Mouse (Mus musculus): ENCODE measurements around the gene Mettl26. TPM values are rescaled to one million over a fixed set of nuclear protein-coding genes. Genes with fewer than 3 reads are reported as not detected.

Mettl26 gene
- polyA plus RNA-seq, 2 experiments: 52.0 to 62.9 TPM

GRCm38 (mm10) chr17:25881691-25882090, 6.8 kb downstream of the Mettl26 start:
- Histone ChIP-seq H3K4me2 (replicated peaks; ENCODE audit: low read depth, low read length, severe bottlenecking) (no peak overlapping the region), H3K4me3 (replicated peaks; ENCODE audit: low read length) (no peak overlapping the region), H3K4me1 (ENCODE audit: control insufficient read depth, insufficient read depth, low read length) (no peaks in the 10 kb centered on the region; the same call in 1 of the 2 replicates), H3K9me3 (ENCODE audit: control insufficient read depth, low read length) (no peaks in the 10 kb centered on the region), H3K36me3 (ENCODE audit: control insufficient read depth, insufficient read depth, low read length) (peaks cover 66% of the 10 kb centered on the region), H3K27ac (replicated peaks; ENCODE audit: low read depth, low read length) (no peak overlapping the region), H3K9ac (ENCODE audit: low read depth, low read length, severe bottlenecking) (no peak overlapping the region), H3K27me3 (ENCODE audit: control insufficient read depth, insufficient read depth, low read length) (no peaks in the 10 kb centered on the region)
- 33% methylated on average over 4 of the region's 4 CpGs for WGBS
- DNase-seq (ENCODE audit: low spot score): no peak
- TF ChIP-seq POLR2A (IDR thresholded peaks at IDR 0.05; ENCODE audit: borderline replicate concordance, extremely low read depth, insufficient read depth, insufficient read length): no peak
- ATAC-seq (ENCODE audit: low FRiP score, low read depth): no peak

GRCm38 (mm10) chr17:25882306-25882705, 7.4 kb downstream of the Mettl26 start:
- H3K4me3 ChIP-seq (replicated peaks; ENCODE audit: low read length): no peak overlapping the region
- peaks cover 72% of the 10 kb centered on the region for H3K36me3 ChIP-seq (ENCODE audit: control insufficient read depth, insufficient read depth, low read length)
- no peak overlapping the region for H3K27ac ChIP-seq (replicated peaks; ENCODE audit: low read depth, low read length)
- H3K27me3 ChIP-seq (ENCODE audit: control insufficient read depth, insufficient read depth, low read length): no peaks in the 10 kb centered on the region
- 44% methylated on average over 5 of the region's 5 CpGs for WGBS
- TF ChIP-seq POLR2A (IDR thresholded peaks at IDR 0.05; ENCODE audit: borderline replicate concordance, extremely low read depth, insufficient read depth, insufficient read length): no peak
- no peak overlapping the region for H3K9ac ChIP-seq (ENCODE audit: low read depth, low read length, severe bottlenecking)
- H3K4me1 ChIP-seq (ENCODE audit: control insufficient read depth, insufficient read depth, low read length): no peaks in the 10 kb centered on the region
- no peak for ATAC-seq (ENCODE audit: low FRiP score, low read depth)
- H3K9me3 ChIP-seq (ENCODE audit: control insufficient read depth, low read length): no peaks in the 10 kb centered on the region
- H3K4me2 ChIP-seq (replicated peaks; ENCODE audit: low read depth, low read length, severe bottlenecking): no peak overlapping the region
- no peak for DNase-seq (ENCODE audit: low spot score)

DNA sequence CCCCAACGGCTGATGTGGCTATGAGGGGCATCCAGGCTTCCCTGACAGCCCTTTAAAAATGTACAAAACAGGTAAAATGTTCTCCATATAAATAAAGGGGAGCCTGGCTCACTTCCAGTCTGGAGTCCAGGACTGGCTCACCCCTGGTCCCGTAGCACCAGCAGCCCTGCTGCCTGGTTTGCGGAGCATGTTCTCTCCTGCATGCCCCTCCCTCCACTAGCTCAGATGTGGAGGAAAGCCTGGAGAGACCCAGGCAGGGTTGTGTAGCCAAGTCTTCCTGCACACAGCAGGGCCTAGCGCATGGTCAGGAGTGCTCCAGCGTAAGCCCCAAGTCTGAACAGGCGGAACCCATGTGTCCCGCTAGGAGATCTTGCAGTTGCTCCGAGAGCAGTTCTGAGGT, 8.4 kb downstream of the Mettl26 start:
- H3K27ac ChIP-seq (replicated peaks; ENCODE audit: low read depth, low read length): no peak overlapping the region
- peaks cover 66% of the 10 kb centered on the region for H3K36me3 ChIP-seq (ENCODE audit: control insufficient read depth, insufficient read depth, low read length)
- DNase-seq (ENCODE audit: low spot score): no peak
- no peak overlapping the region for H3K9ac ChIP-seq (ENCODE audit: low read depth, low read length, severe bottlenecking)
- no peak overlapping the region for H3K4me2 ChIP-seq (replicated peaks; ENCODE audit: low read depth, low read length, severe bottlenecking)
- no peaks in the 10 kb centered on the region for H3K27me3 ChIP-seq (ENCODE audit: control insufficient read depth, insufficient read depth, low read length)
- H3K9me3 ChIP-seq (ENCODE audit: control insufficient read depth, low read length): no peaks in the 10 kb centered on the region
- H3K4me1 ChIP-seq (ENCODE audit: control insufficient read depth, insufficient read depth, low read length): no peaks in the 10 kb centered on the region
- H3K4me3 ChIP-seq (replicated peaks; ENCODE audit: low read length): no peak overlapping the region
- 82% methylated on average over 8 of the region's 8 CpGs for WGBS
- ATAC-seq (ENCODE audit: low FRiP score, low read depth): no peak
- TF ChIP-seq POLR2A (IDR thresholded peaks at IDR 0.05; ENCODE audit: borderline replicate concordance, extremely low read depth, insufficient read depth, insufficient read length): no peak

GRCm38 (mm10) chr17:25883824-25884223, 8.9 kb downstream of the Mettl26 start:
- H3K27ac ChIP-seq (replicated peaks; ENCODE audit: low read depth, low read length): no peak overlapping the region
- no peak overlapping the region for H3K9ac ChIP-seq (ENCODE audit: low read depth, low read length, severe bottlenecking)
- H3K36me3 ChIP-seq (ENCODE audit: control insufficient read depth, insufficient read depth, low read length): peaks cover 66% of the 10 kb centered on the region
- no peaks in the 10 kb centered on the region for H3K9me3 ChIP-seq (ENCODE audit: control insufficient read depth, low read length)
- H3K4me2 ChIP-seq (replicated peaks; ENCODE audit: low read depth, low read length, severe bottlenecking): no peak overlapping the region
- no peaks in the 10 kb centered on the region for H3K27me3 ChIP-seq (ENCODE audit: control insufficient read depth, insufficient read depth, low read length)
- WGBS: 96% methylated on average over 3 of the region's 3 CpGs
- H3K4me1 ChIP-seq (ENCODE audit: control insufficient read depth, insufficient read depth, low read length): no peaks in the 10 kb centered on the region
- DNase-seq (ENCODE audit: low spot score): no peak
- TF ChIP-seq POLR2A (IDR thresholded peaks at IDR 0.05; ENCODE audit: borderline replicate concordance, extremely low read depth, insufficient read depth, insufficient read length): no peak
- H3K4me3 ChIP-seq (replicated peaks; ENCODE audit: low read length): no peak overlapping the region
- no peak for ATAC-seq (ENCODE audit: low FRiP score, low read depth)

DNA sequence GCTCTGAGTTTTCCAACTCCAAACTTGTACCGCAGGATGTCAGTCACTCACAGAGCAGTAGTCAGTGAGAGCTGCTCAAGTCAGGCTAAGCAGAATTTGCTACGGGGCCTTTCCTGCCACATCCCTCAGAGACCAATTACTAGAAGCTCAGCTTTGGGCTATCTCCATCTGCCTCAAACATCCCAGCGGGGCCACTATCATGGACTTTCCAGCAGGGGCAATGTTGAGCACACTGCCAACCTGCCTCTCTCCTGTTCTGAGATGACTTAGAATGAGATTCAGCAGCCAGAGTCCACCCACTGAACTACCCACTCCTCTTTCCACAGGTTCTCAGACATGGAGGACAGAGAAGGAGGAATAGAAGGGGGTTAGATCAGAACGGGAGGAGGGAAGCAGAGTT, 10.8 kb downstream of the Mettl26 start:
- no peak for TF ChIP-seq POLR2A (IDR thresholded peaks at IDR 0.05; ENCODE audit: borderline replicate concordance, extremely low read depth, insufficient read depth, insufficient read length)
- Histone ChIP-seq H3K27ac (replicated peaks; ENCODE audit: low read depth, low read length) (no peak overlapping the region), H3K4me1 (ENCODE audit: control insufficient read depth, insufficient read depth, low read length) (no peaks in the 10 kb centered on the region), H3K9me3 (ENCODE audit: control insufficient read depth, low read length) (no peaks in the 10 kb centered on the region), H3K36me3 (ENCODE audit: control insufficient read depth, insufficient read depth, low read length) (peaks cover 71% of the 10 kb centered on the region), H3K4me3 (replicated peaks; ENCODE audit: low read length) (no peak overlapping the region), H3K27me3 (ENCODE audit: control insufficient read depth, insufficient read depth, low read length) (no peaks in the 10 kb centered on the region), H3K9ac (ENCODE audit: low read depth, low read length, severe bottlenecking) (no peak overlapping the region), H3K4me2 (replicated peaks; ENCODE audit: low read depth, low read length, severe bottlenecking) (no peak overlapping the region)
- 67% methylated on average over 4 of the region's 4 CpGs for WGBS
- DNase-seq (ENCODE audit: low spot score) (no peak), ATAC-seq (ENCODE audit: low FRiP score, low read depth) (no peak)

- Histone ChIP-seq H3K9me3 (ENCODE audit: control insufficient read depth, low read length) (no peaks in the 10 kb centered on the region), H3K27ac (replicated peaks; ENCODE audit: low read depth, low read length) (no peak overlapping the region), H3K27me3 (ENCODE audit: control insufficient read depth, insufficient read depth, low read length) (no peaks in the 10 kb centered on the region), H3K36me3 (ENCODE audit: control insufficient read depth, insufficient read depth, low read length) (peaks cover 70% of the 10 kb centered on the region), H3K4me3 (replicated peaks; ENCODE audit: low read length) (no peak overlapping the region), H3K4me2 (replicated peaks; ENCODE audit: low read depth, low read length, severe bottlenecking) (no peak overlapping the region), H3K9ac (ENCODE audit: low read depth, low read length, severe bottlenecking) (no peak overlapping the region), H3K4me1 (ENCODE audit: control insufficient read depth, insufficient read depth, low read length) (no peaks in the 10 kb centered on the region)
- DNase-seq (ENCODE audit: low spot score) (no peak), ATAC-seq (ENCODE audit: low FRiP score, low read depth) (no peak)
- no peak for TF ChIP-seq POLR2A (IDR thresholded peaks at IDR 0.05; ENCODE audit: borderline replicate concordance, extremely low read depth, insufficient read depth, insufficient read length)
Observed at GRCm38 (mm10) chr17:25886806-25887205, 11.9 kb downstream of the Mettl26 start.

Measured in limb, embryonic 14.5 days (tissue).